Mouse (Mus musculus) C2C12 (cell line): ENCODE measurements around the gene Cacna1e.

Experiments
- CTCF ChIP-seq: IDR thresholded peaks from one replicate; pipeline ENCODE4 v1.5.1; 2011; ENCODE audit not compliant: control insufficient read depth, insufficient read depth, insufficient read length
- FOSL1 ChIP-seq: IDR thresholded peaks from one replicate; pipeline ENCODE4 v1.8.0; 2011; ENCODE audit warnings: mild to moderate bottlenecking, low read length; ENCODE audit not compliant: poor library complexity, insufficient read depth, severe bottlenecking
- MAX ChIP-seq: IDR thresholded peaks from one replicate; pipeline ENCODE4 v1.6.1; 2011; ENCODE audit warnings: mild to moderate bottlenecking, control low read depth
- USF1 ChIP-seq: IDR thresholded peaks from one replicate; pipeline ENCODE4 v1.6.1; 2011; ENCODE audit warnings: low read depth, mild to moderate bottlenecking, control low read depth, moderate library complexity

GRCm38 (mm10) chr1:154461521-154461920 lies 422.8 kb downstream of the Cacna1e start:
- TF ChIP-seq CTCF = no peak
- no peak for TF ChIP-seq MAX
- TF ChIP-seq FOSL1 = no peak
- TF ChIP-seq USF1 = no peak
